Mouse (Mus musculus): ENCODE data around the gene Sdc3. TPM values are rescaled to one million over a fixed set of nuclear protein-coding genes. Genes with fewer than 3 reads are reported as not detected.

Sdc3 gene
- 17.8 and 18.7 TPM in 2 replicates for polyA plus RNA-seq (2016; fragmentation: Nextera tagmentation; extraction: Ambion mirVana)

GRCm38 (mm10) chr4:130792376-130793179, at the start of gene Sdc3:
TSS of gene Sdc3 (plus strand) at chr4:130792537.
- peaks cover 66% of the 10 kb centered on the region for H3K27me3 ChIP-seq (ENCODE audit: poor library complexity, severe bottlenecking)
- DNase-seq (ENCODE audit: extremely low spot score, low spot score), result peak; percentile 33
- H3K9me3 ChIP-seq, result no peaks in the 10 kb centered on the region
- H3K4me3 ChIP-seq, result peak within 1 kb of the TSS; percentile 90
- peaks cover 41% of the 10 kb centered on the region for H3K4me1 ChIP-seq
- peak within 1 kb of the TSS; percentile 95 for H3K27ac ChIP-seq
- no peaks in the 10 kb centered on the region for H3K36me3 ChIP-seq (replicated peaks)
- 4% methylated on average over 90 of the region's 99 CpGs for WGBS

DNA sequence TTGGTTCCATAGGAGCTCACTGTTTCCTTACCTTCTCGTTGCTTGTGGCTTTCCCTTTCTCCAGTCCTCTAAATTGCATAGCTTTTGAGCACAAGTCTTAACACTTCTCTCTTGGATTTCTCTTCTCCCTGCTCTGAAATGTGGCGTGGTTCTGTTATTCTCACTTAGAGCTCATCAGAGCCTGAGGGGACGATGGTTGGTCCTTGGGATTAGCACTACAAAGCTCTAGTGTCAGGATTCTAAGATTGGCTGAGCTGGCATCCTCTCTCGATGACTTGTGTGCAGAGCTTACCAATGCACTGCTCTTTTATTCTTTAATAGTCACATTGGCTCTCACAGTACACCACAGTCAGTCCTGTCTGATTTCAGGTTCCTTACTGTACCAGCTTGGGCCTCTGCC, 48.3 kb upstream of the Sdc3 start:
- H3K9me3 ChIP-seq, result no peaks in the 10 kb centered on the region
- H3K27ac ChIP-seq, result no peak overlapping the region
- DNase-seq (ENCODE audit: extremely low spot score, low spot score), result no peak
- H3K36me3 ChIP-seq (replicated peaks), result peaks cover 93% of the 10 kb centered on the region
- no peak overlapping the region for H3K4me3 ChIP-seq
- no peaks in the 10 kb centered on the region for H3K4me1 ChIP-seq
- 92% methylated on average over 4 of the region's 4 CpGs for WGBS
- no peaks in the 10 kb centered on the region for H3K27me3 ChIP-seq (ENCODE audit: poor library complexity, severe bottlenecking)

GRCm38 (mm10) chr4:130745561-130746306, 46.6 kb upstream of the Sdc3 start:
- H3K27ac ChIP-seq, result no peak overlapping the region
- H3K27me3 ChIP-seq (ENCODE audit: poor library complexity, severe bottlenecking), result no peaks in the 10 kb centered on the region
- no peaks in the 10 kb centered on the region for H3K4me1 ChIP-seq
- no peaks in the 10 kb centered on the region for H3K9me3 ChIP-seq
- no peak for DNase-seq (ENCODE audit: extremely low spot score, low spot score)
- 89% methylated on average over 5 of the region's 5 CpGs for WGBS
- H3K36me3 ChIP-seq (replicated peaks), result peaks cover 100% of the 10 kb centered on the region
- H3K4me3 ChIP-seq, result no peak overlapping the region

- DNase-seq (ENCODE audit: extremely low spot score, low spot score), result no peak
- Histone ChIP-seq H3K27me3 (ENCODE audit: poor library complexity, severe bottlenecking) (no peaks in the 10 kb centered on the region), H3K4me3 (no peak overlapping the region), H3K36me3 (replicated peaks) (peaks cover 100% of the 10 kb centered on the region), H3K27ac (no peak overlapping the region), H3K9me3 (no peaks in the 10 kb centered on the region), H3K4me1 (no peaks in the 10 kb centered on the region; the same call in 1 of the 2 replicates)
- WGBS, result 86% methylated on average over 7 of the region's 7 CpGs
These were observed 42.8 kb upstream of the Sdc3 start for GRCm38 (mm10) chr4:130749566-130749965.

- 93% methylated on average over 2 of the region's 2 CpGs for WGBS
- H3K4me1 ChIP-seq, result no peaks in the 10 kb centered on the region; the same call in 1 of the 2 replicates
These were observed 40.4 kb upstream of the Sdc3 start for GRCm38 (mm10) chr4:130751966-130752365.

GRCm38 (mm10) chr4:130752591-130752990, 39.7 kb upstream of the Sdc3 start:
- Histone ChIP-seq H3K27me3 (ENCODE audit: poor library complexity, severe bottlenecking) (no peaks in the 10 kb centered on the region), H3K36me3 (replicated peaks) (peaks cover 100% of the 10 kb centered on the region), H3K4me3 (no peak overlapping the region), H3K27ac (no peak overlapping the region), H3K4me1 (no peaks in the 10 kb centered on the region; the same call in 1 of the 2 replicates), H3K9me3 (no peaks in the 10 kb centered on the region)
- no peak for DNase-seq (ENCODE audit: extremely low spot score, low spot score)
- 86% methylated on average over 7 of the region's 7 CpGs for WGBS

More at GRCm38 (mm10) chr4:130751966-130752365, 40.4 kb upstream of the Sdc3 start:
- no peak overlapping the region for H3K4me3 ChIP-seq
- H3K27me3 ChIP-seq (ENCODE audit: poor library complexity, severe bottlenecking), result no peaks in the 10 kb centered on the region
- H3K36me3 ChIP-seq (replicated peaks), result peaks cover 100% of the 10 kb centered on the region
- no peak for DNase-seq (ENCODE audit: extremely low spot score, low spot score)
- no peak overlapping the region for H3K27ac ChIP-seq
- H3K9me3 ChIP-seq, result no peaks in the 10 kb centered on the region

DNA sequence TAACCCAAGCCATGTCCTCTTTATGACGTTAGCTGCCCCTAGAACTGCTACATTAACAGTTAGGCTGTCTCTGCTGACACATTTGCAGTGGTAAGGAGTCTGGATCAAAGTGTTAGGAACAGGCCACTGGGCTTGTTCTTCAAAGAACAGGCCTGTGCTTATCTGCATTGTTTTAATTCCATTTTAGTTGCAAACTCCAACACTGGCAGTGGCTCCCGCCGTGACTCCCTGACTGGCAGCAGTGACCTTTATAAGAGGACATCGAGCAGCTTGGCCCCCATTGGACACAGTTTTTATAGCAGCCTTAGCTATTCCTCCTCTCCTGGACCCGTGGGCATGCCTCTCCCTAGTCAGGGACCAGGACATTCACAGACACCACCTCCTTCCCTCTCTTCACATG, 38.6 kb upstream of the Sdc3 start:
- 88% methylated on average over 5 of the region's 5 CpGs for WGBS
- H3K9me3 ChIP-seq, result no peaks in the 10 kb centered on the region
- no peak for DNase-seq (ENCODE audit: extremely low spot score, low spot score)
- no peak overlapping the region for H3K27ac ChIP-seq
- H3K4me1 ChIP-seq, result no peaks in the 10 kb centered on the region; the same call in 1 of the 2 replicates
- no peaks in the 10 kb centered on the region for H3K27me3 ChIP-seq (ENCODE audit: poor library complexity, severe bottlenecking)
- H3K4me3 ChIP-seq, result no peak overlapping the region
- H3K36me3 ChIP-seq (replicated peaks), result peaks cover 100% of the 10 kb centered on the region

DNA sequence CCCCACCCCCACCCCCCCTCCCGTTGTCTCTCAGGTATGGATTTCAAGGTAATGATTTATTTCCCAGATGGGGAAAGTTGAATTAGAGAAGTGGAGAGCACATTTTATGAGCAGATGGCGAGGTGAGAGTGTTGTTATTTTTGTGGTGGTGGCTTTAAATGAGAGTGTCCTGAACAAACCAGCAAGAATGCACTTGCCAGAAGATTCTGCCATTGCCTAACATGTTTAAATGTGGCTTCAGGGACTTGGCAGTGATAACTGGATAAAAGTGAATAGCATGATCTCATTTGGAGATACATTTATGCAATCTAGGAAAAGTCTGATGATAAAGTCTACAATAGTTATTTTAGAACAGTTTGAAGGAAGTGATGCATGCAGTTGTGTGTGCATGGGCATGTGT, 37.6 kb upstream of the Sdc3 start:
- 96% methylated on average over 2 of the region's 2 CpGs for WGBS
- Histone ChIP-seq H3K36me3 (replicated peaks) (peaks cover 100% of the 10 kb centered on the region), H3K4me1 (no peaks in the 10 kb centered on the region; the same call in 1 of the 2 replicates), H3K9me3 (no peaks in the 10 kb centered on the region), H3K27me3 (ENCODE audit: poor library complexity, severe bottlenecking) (no peaks in the 10 kb centered on the region), H3K27ac (no peak overlapping the region), H3K4me3 (no peak overlapping the region)
- DNase-seq (ENCODE audit: extremely low spot score, low spot score), result no peak

DNA sequence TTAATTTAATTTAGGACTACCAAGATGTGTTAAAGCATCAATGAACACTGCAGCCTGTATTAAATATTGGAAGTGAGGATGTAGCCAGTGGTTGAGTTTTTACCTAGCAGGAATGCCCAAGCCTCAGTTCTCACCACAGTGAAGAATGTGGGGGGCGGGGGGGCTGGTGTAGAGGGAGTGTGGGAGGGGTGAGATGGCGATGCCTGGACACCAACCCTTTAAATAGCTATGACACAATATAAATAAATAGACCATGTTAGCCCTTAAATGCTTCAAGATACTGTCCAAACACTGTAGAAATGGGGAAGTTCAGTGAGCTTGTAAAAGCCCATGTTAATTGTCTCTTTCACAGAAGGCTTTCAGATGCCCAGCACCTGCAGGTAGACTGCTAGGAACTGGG, 32.5 kb upstream of the Sdc3 start:
- H3K27me3 ChIP-seq (ENCODE audit: poor library complexity, severe bottlenecking), result no peaks in the 10 kb centered on the region
- no peaks in the 10 kb centered on the region for H3K9me3 ChIP-seq
- no peak overlapping the region for H3K4me3 ChIP-seq
- WGBS, result 93% methylated on average over 2 of the region's 2 CpGs
- H3K4me1 ChIP-seq, result no peaks in the 10 kb centered on the region
- no peak overlapping the region for H3K27ac ChIP-seq
- peaks cover 100% of the 10 kb centered on the region for H3K36me3 ChIP-seq (replicated peaks)
- DNase-seq (ENCODE audit: extremely low spot score, low spot score), result no peak

- WGBS, result 88% methylated on average over 5 of the region's 5 CpGs
- no peak overlapping the region for H3K4me3 ChIP-seq
- DNase-seq (ENCODE audit: extremely low spot score, low spot score), result no peak
- H3K9me3 ChIP-seq, result no peaks in the 10 kb centered on the region
- H3K36me3 ChIP-seq (replicated peaks), result peaks cover 100% of the 10 kb centered on the region
- H3K27ac ChIP-seq, result no peak overlapping the region
- H3K4me1 ChIP-seq, result no peaks in the 10 kb centered on the region
- H3K27me3 ChIP-seq (ENCODE audit: poor library complexity, severe bottlenecking), result no peaks in the 10 kb centered on the region
These were observed 30.5 kb upstream of the Sdc3 start for GRCm38 (mm10) chr4:130761809-130762208.

- peaks cover 99% of the 10 kb centered on the region for H3K36me3 ChIP-seq (replicated peaks)
- H3K9me3 ChIP-seq, result no peaks in the 10 kb centered on the region
- no peak overlapping the region for H3K4me3 ChIP-seq
- no peaks in the 10 kb centered on the region for H3K4me1 ChIP-seq
- H3K27ac ChIP-seq, result no peak overlapping the region
- 90% methylated on average over 7 of the region's 7 CpGs for WGBS
- H3K27me3 ChIP-seq (ENCODE audit: poor library complexity, severe bottlenecking), result no peaks in the 10 kb centered on the region
- DNase-seq (ENCODE audit: extremely low spot score, low spot score), result no peak
These were observed 26.8 kb upstream of the Sdc3 start for GRCm38 (mm10) chr4:130765399-130766160.

DNA sequence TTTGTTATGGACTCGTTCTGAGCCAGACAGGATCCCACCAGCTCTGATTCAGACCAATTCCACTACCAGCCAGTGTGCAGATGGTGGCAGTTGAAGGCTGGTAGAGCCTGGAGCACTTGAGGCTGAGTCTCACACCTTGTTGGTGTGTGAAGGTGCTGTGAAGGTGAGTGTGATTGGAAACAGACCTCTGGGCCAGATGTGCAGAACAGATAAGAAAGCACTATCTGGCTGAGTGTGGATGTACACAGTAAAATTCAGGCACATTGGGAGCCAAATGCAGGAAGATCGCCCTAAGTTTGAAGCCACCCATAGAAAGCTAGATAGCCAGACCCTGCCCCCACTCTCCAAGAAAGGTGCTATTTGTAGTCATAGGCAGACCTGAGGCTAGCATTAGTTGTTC, 25.9 kb upstream of the Sdc3 start:
- no peaks in the 10 kb centered on the region for H3K27me3 ChIP-seq (ENCODE audit: poor library complexity, severe bottlenecking)
- no peaks in the 10 kb centered on the region for H3K4me1 ChIP-seq
- no peak overlapping the region for H3K27ac ChIP-seq
- DNase-seq (ENCODE audit: extremely low spot score, low spot score), result no peak
- WGBS, result 91% methylated on average over 2 of the region's 2 CpGs
- no peaks in the 10 kb centered on the region for H3K9me3 ChIP-seq
- no peak overlapping the region for H3K4me3 ChIP-seq
- peaks cover 99% of the 10 kb centered on the region for H3K36me3 ChIP-seq (replicated peaks)
